Mouse (Mus musculus) kidney, embryonic 15.5 days (tissue): ENCODE data around the gene Sh3bp1. TPM values are rescaled to one million over a fixed set of nuclear protein-coding genes. Genes with fewer than 3 reads are reported as not detected.

ENCODE experiments used
- ATAC-seq: fragments of 200-750 bp; cut with Nextera tagmentation; replicated peaks from 2 replicates; pipeline ENCODE4 v1.8.0; 2017; ENCODE audit warnings: moderate TSS enrichment; ENCODE audit not compliant: low FRiP score
- H3K27ac ChIP-seq: fragments of 300-500 bp; sonication (generic); 2 replicates; pipeline ENCODE4 v1.5.1; 2015; ENCODE audit warnings: mild to moderate bottlenecking, inconsistent platforms
- H3K27me3 ChIP-seq: fragments of 300-500 bp; sonication (generic); 2 replicates; pipeline ENCODE4 v1.6.1; 2015; ENCODE audit warnings: inconsistent platforms
- H3K36me3 ChIP-seq: fragments of 300-500 bp; sonication (generic); 2 replicates; pipeline ENCODE4 v1.6.1; 2015; ENCODE audit warnings: inconsistent platforms
- H3K4me1 ChIP-seq: fragments of 300-500 bp; sonication (generic); 2 replicates; pipeline ENCODE4 v1.6.1; 2015; ENCODE audit warnings: inconsistent platforms
- H3K4me2 ChIP-seq: fragments of 300-500 bp; sonication (generic); 2 replicates; pipeline ENCODE4 v1.6.1; 2015; ENCODE audit warnings: moderate library complexity, mild to moderate bottlenecking, inconsistent platforms
- H3K4me3 ChIP-seq: fragments of 300-500 bp; sonication (generic); replicated peaks from 2 replicates; pipeline ENCODE4 v1.5.1; 2015; ENCODE audit warnings: mild to moderate bottlenecking, inconsistent platforms
- H3K9ac ChIP-seq: fragments of 300-500 bp; sonication (generic); 2 replicates; pipeline ENCODE4 v1.6.1; 2015; ENCODE audit warnings: mild to moderate bottlenecking, inconsistent platforms
- H3K9me3 ChIP-seq: fragments of 300-500 bp; sonication (generic); replicated peaks from 2 replicates; pipeline ENCODE4 v1.6.1; 2016; ENCODE audit warnings: inconsistent platforms
- WGBS: fragments of 180-500 bp; shearing (Covaris S2); methylation state at CpG from one replicate; pipeline ENCODE4 v1.1.7; 2015; ENCODE audit warnings: mixed read lengths; 5-methylcytosine and 5-hydroxymethylcytosine counted together
- polyA plus RNA-seq: library from polyadenylated mRNA; unstranded; fragments of >200 nt; fragmentation: Nextera tagmentation; extraction: Ambion mirVana; gene quantifications from 2 replicates; pipeline ENCODE4 v1.2.1, GENCODE M21; 2015

Gene Sh3bp1
- polyA plus RNA-seq, 1 experiment from 2014 or later = 41.6 TPM

DNA sequence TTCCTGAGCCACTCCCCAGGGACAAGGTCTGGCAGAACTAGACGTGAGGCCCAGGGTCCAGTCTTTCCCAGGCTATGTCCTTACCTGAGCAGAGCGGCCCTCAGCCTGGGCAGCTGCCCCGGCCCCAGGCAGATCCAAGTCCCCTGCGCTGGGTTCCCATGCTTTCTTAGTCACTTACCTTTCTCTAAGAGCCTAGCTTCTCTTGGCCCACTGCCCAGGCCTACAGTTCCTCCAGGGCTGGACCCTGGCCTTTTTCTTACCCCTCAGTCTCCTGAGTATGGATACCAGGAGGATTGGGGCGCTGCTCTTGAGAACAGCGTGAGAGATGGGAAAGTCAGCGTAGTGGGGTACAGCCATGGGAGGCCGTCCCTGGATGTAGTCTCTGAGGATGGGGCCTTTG lies 19.1 kb upstream of the Sh3bp1 start:
- H3K36me3 ChIP-seq = peaks cover 56% of the 10 kb centered on the region
- 94% methylated on average over 8 of the region's 8 CpGs for WGBS
- H3K9ac ChIP-seq = no peak overlapping the region

DNA sequence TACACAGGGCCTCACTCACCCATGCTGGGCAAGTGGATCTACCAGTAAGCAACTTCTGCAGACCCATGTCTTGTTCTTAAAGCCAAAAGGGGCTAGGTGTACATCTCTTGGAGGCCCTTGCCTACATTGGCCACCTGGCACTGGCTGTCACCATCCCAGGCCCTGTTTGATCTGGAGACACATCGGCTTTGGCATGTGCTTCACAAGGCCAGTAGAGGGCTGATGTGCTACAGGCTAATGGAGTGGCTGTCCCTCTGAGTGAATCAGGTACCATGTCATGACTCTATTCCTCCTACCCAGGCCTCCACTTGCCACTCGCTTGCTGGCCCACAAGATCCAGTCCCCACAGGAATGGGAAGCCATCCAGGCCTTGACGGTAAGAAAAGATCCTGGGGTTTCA lies 17.7 kb upstream of the Sh3bp1 start:
- Histone ChIP-seq H3K4me2 (no peak overlapping the region), H3K4me1 (peaks cover 19% of the 10 kb centered on the region), H3K27me3 (no peaks in the 10 kb centered on the region), H3K27ac (no peak overlapping the region), H3K9ac (no peak overlapping the region), H3K36me3 (peaks cover 70% of the 10 kb centered on the region), H3K9me3 (no peaks in the 10 kb centered on the region), H3K4me3 (no peak overlapping the region)
- ATAC-seq = no peak
- 87% methylated on average over 3 of the region's 3 CpGs for WGBS

More for the DNA sequence above, 19.1 kb upstream of the Sh3bp1 start:
- H3K4me2 ChIP-seq = no peak overlapping the region
- no peak overlapping the region for H3K27ac ChIP-seq
- no peaks in the 10 kb centered on the region for H3K27me3 ChIP-seq
- H3K9me3 ChIP-seq = no peaks in the 10 kb centered on the region
- ATAC-seq = no peak
- peaks cover 32% of the 10 kb centered on the region for H3K4me1 ChIP-seq
- no peak overlapping the region for H3K4me3 ChIP-seq

DNA sequence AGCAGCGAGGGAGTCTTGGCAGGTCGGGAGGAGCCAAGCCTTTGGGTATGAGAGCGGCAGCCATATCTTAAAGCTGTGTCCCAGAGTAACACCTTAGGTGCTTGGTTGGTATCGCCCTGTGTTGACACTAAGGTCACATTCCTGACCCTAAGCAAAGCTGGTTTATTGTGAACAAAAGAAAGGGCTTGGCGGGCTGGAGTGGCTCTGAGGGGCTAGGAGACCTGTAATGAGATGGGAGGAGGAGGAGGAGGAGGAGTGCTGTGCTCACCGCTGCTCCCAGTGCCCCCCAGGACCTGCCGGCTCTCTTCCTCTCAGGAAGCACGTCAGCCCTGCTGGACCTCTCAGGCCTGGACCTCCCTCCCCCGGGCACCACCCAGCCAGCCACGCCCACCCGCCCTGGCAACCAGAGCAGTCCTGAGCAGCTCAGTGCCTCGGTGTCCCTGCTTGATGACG lies 10.1 kb upstream of the Sh3bp1 start:
- Histone ChIP-seq H3K4me2 (0 out of 2 replicates have a peak overlapping the region, but pooled peaks have one; percentile 7), H3K4me1 (peaks cover 42% of the 10 kb centered on the region), H3K27me3 (no peaks in the 10 kb centered on the region), H3K27ac (peak overlapping the region; percentile 51; the same call in 1 of the 2 replicates), H3K9ac (no peak overlapping the region), H3K4me3 (no peak overlapping the region), H3K9me3 (no peaks in the 10 kb centered on the region), H3K36me3 (peaks cover 93% of the 10 kb centered on the region)
- ATAC-seq = peak; percentile 47; the same call in 1 of the 2 replicates
- 29% methylated on average over 13 of the region's 13 CpGs for WGBS

DNA sequence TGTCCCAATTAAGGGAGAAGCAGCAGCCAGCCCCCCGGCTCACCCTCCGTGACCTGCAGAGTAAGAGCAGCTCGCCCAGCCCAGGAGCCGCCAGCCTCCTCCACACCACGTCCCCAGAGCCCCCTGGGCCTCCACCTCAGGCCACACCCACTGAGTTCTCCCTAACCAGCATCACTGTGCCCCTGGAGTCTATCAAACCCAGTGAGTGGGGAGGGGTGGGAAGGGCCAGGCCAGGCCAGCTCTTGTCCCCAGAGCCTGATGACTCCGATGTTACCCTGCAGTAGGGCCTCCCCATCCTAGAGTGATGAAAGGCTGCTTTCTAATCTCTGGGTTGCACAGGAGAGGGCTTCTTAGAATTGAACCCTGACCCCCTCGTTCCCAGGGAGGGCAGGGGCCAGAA lies 7.1 kb upstream of the Sh3bp1 start:
- 0 out of 2 replicates have a peak overlapping the region, but pooled peaks have one; percentile 14 for H3K9ac ChIP-seq
- H3K27me3 ChIP-seq = no peaks in the 10 kb centered on the region
- H3K27ac ChIP-seq = peak overlapping the region; percentile 67; the same call in 1 of the 2 replicates
- 23% methylated on average over 7 of the region's 7 CpGs for WGBS
- H3K4me2 ChIP-seq = no peak overlapping the region
- 0 out of 2 replicates have a peak, but pooled peaks have one; percentile 30 for ATAC-seq
- H3K4me1 ChIP-seq = peaks cover 70% of the 10 kb centered on the region
- H3K4me3 ChIP-seq = no peak overlapping the region
- no peaks in the 10 kb centered on the region for H3K9me3 ChIP-seq
- peaks cover 65% of the 10 kb centered on the region for H3K36me3 ChIP-seq

DNA sequence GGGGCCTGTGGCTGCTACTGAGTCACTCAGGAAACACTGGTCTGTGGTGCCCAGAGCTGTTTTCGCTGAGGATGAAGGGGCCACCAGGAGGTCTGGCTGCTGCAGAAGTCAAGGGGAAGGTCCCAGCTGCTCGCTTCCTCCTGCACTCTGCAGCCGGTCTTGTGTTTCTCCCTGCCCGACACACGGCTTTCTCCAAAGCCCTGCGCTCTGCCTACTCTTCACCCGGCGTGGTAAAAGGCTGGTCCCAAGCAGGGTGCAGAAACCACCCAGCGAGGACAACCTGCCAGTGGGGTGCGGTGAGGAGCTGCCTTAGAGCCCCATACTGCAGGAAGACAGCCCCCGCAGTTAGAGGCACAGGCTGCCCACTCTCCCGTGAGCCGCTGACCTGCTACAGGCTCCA lies 4.8 kb upstream of the Sh3bp1 start:
- WGBS = 61% methylated on average over 13 of the region's 13 CpGs
- peaks cover 42% of the 10 kb centered on the region for H3K36me3 ChIP-seq
- H3K4me1 ChIP-seq = peaks cover 78% of the 10 kb centered on the region
- H3K4me3 ChIP-seq = no peak overlapping the region
- H3K4me2 ChIP-seq = no peak overlapping the region
- H3K27ac ChIP-seq = peak overlapping the region; percentile 67
- no peaks in the 10 kb centered on the region for H3K9me3 ChIP-seq
- H3K9ac ChIP-seq = no peak overlapping the region
- ATAC-seq = no peak
- H3K27me3 ChIP-seq = no peaks in the 10 kb centered on the region

DNA sequence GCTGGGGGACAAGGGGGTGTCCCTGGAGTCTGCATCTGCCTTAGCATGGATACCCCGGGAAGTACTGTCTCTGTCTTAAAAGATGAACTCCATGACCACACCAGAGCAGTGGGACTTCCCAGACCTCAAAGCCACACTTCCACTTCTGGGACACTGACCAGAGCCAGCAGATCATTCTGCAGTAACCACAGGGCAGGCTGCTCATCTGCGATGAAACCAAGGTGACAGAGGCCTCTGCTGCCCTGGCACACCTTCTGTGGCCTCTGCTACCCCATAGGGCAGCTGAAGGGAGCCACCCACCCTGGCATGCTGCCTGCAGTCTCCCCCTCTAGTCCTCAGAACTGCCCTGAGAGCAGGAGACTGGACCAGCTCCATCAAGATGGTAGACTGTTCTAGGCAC lies 3.8 kb upstream of the Sh3bp1 start:
- H3K9me3 ChIP-seq = no peaks in the 10 kb centered on the region
- peak overlapping the region; percentile 67; the same call in 1 of the 2 replicates for H3K27ac ChIP-seq
- no peak overlapping the region for H3K9ac ChIP-seq
- no peak for ATAC-seq
- peaks cover 84% of the 10 kb centered on the region for H3K4me1 ChIP-seq
- WGBS = 90% methylated on average over 2 of the region's 2 CpGs
- no peak overlapping the region for H3K4me2 ChIP-seq
- no peaks in the 10 kb centered on the region for H3K27me3 ChIP-seq
- H3K36me3 ChIP-seq = peaks cover 32% of the 10 kb centered on the region
- no peak overlapping the region for H3K4me3 ChIP-seq

DNA sequence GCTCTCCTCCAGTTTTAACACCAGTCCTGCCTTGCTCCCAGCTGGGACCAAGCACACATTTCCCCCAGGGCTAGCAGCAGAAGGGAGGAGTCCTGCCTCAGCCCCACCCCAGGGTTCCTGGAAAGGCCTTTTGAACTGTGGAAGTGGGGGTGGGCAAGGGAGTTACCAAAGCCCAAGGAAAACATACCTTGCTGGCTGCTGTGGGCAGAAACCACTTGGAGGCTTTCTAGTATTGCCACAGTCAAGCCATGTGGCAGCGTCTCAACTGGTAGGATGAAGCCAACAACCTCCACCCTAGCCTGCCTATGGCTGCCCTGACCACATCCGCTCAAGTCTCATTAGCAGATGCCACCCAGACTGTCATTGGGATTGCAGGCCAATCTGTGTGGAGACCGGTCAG lies 3.4 kb upstream of the Sh3bp1 start:
- H3K9me3 ChIP-seq = no peaks in the 10 kb centered on the region
- H3K4me1 ChIP-seq = peaks cover 88% of the 10 kb centered on the region
- no peak for ATAC-seq
- whole genome bisulfite sequencing = 70% methylated on average over 3 of the region's 3 CpGs
- H3K9ac ChIP-seq = no peak overlapping the region
- peaks cover 28% of the 10 kb centered on the region for H3K36me3 ChIP-seq
- no peak overlapping the region for H3K27ac ChIP-seq
- H3K4me2 ChIP-seq = no peak overlapping the region
- no peaks in the 10 kb centered on the region for H3K27me3 ChIP-seq
- no peak overlapping the region for H3K4me3 ChIP-seq

DNA sequence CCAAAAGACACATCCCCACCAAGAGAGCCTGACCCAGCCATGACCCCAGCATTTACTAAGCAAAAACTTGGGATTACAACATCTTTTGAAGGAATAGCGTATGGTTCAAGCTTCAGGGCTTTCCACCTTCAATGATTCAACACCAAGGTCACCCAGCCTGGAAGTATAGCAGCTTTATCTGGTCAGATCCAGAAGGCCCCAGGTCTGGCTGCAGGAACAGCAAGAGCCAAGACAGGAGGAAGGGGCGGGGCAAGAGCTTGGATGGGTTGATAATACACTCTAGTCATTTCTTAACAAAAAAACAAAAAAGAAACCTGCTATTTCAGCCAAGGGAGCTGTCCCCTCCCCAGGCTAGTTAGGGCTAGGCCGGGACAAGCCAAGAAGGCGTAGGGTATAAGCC lies 2.1 kb upstream of the Sh3bp1 start:
- Histone ChIP-seq H3K4me1 (peaks cover 87% of the 10 kb centered on the region), H3K4me2 (no peak overlapping the region), H3K4me3 (no peak overlapping the region), H3K36me3 (peaks cover 22% of the 10 kb centered on the region), H3K9ac (no peak overlapping the region), H3K27ac (peak overlapping the region; percentile 24; the same call in 1 of the 2 replicates), H3K27me3 (no peaks in the 10 kb centered on the region), H3K9me3 (no peaks in the 10 kb centered on the region)
- ATAC-seq = no peak
- 91% methylated on average over 4 of the region's 4 CpGs for WGBS

DNA sequence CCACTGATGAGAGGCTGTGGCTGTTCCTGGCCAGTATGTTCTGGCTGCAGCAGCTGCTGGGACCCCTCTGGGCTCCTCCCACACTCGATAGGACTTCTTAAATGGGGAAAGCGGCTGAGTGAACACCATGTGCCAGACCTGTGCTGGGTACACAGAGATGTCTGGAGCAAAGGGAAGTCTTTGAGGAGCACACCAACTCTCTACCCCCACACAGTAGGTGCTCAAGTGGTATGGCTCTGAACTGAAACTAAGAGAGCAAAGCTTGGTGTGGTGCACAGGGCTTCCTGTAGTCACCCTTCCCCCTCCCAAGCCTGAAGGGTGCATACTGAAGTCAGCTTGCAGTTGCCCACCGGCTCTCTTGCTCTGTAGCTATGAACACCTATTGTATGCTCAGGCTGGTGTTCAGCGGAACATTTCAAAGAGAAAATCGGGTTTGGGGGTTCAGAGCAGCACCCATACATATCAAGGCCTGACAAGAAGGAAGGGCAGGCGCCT lies 1.0 kb upstream of the Sh3bp1 start:
- H3K9ac ChIP-seq = no peak overlapping the region; the same call in 1 of the 2 replicates
- peak overlapping the region; percentile 63 for H3K4me3 ChIP-seq
- 46% methylated on average over 6 of the region's 6 CpGs for WGBS
- ATAC-seq = no peak
- H3K9me3 ChIP-seq = no peaks in the 10 kb centered on the region
- peaks cover 21% of the 10 kb centered on the region for H3K36me3 ChIP-seq
- peak overlapping the region; percentile 63 for H3K27ac ChIP-seq
- H3K27me3 ChIP-seq = no peaks in the 10 kb centered on the region
- peaks cover 84% of the 10 kb centered on the region for H3K4me1 ChIP-seq
- H3K4me2 ChIP-seq = peak overlapping the region; percentile 77

DNA sequence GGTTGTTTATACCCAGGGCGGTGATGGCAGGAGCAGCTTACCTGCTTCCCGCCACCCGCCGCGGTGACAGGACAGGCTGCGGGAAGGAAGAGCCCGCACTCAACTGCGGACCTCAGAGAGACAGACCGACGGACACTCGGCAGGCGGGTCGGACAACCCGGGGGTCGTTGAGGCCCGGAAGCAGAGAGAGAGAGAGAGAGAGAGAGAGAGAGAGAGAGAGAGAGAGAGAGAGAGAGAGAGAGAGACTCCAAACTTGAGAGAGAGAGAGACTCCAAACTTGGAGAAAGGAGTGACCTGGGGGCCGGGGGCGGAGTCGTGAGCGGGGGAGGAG lies 194 bp upstream of the Sh3bp1 start, which contains the start of gene Gm49510:
Gene Gm49510 (plus strand): TSS at position 259 of the 331 bp plus-strand sequence.
- Histone ChIP-seq H3K4me2 (peak within 1 kb of the TSS; percentile 77), H3K9ac (peak within 1 kb of the TSS; percentile 61), H3K4me1 (peaks cover 76% of the 10 kb centered on the region), H3K36me3 (peaks cover 25% of the 10 kb centered on the region), H3K27me3 (no peaks in the 10 kb centered on the region), H3K9me3 (no peaks in the 10 kb centered on the region), H3K4me3 (peak within 1 kb of the TSS; percentile 63), H3K27ac (peak within 1 kb of the TSS; percentile 63)
- 2% methylated on average over 19 of the region's 20 CpGs for WGBS
- no peak for ATAC-seq

DNA sequence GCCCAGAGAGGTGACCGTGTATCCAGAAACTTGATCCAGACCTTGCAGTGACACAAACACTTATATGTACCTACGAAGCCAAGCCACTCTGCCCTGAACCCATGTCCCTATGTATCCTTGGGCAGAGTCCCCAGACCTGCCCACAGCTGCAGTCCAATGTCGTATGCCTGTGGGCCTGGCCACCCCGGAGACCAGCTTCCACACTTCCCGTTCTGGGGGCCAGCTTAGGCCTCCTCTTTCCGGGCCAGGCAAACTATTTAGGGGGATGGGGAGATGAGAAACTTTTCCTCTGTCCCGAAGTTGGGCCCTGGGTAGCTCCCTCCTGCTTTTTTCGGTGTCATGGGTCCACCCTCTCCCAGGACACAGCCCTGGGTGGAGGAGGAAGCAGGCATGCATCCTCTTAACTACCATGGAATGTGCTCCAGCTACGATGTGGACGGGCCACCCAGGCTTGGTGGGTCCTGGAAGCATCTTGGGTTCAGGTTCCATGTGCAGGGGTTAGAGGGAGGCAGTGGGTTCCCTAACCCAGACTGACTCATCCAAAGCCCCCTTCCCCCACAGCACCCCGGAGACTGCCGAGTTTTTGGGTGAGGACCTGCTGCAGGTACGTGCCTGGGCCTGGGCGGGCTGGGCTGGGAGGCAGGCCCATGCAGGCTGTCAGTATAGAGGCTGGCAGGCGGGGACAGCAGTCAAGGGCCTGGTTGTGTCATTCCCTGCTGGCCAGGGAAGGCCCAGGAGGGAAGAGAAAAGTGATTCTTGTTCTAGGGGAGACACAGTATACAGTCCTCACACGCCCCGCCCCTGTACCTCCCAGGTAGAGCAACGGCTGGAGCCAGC lies 1.2 kb downstream of the Sh3bp1 start:
- Histone ChIP-seq H3K4me1 (peaks cover 62% of the 10 kb centered on the region), H3K27me3 (no peaks in the 10 kb centered on the region), H3K4me2 (peak overlapping the region; percentile 77), H3K4me3 (peak overlapping the region; percentile 63), H3K9me3 (no peaks in the 10 kb centered on the region), H3K36me3 (peaks cover 38% of the 10 kb centered on the region), H3K27ac (peak overlapping the region; percentile 63), H3K9ac (peak overlapping the region; percentile 61)
- WGBS = 14% methylated on average over 18 of the region's 18 CpGs
- ATAC-seq = no peak

DNA sequence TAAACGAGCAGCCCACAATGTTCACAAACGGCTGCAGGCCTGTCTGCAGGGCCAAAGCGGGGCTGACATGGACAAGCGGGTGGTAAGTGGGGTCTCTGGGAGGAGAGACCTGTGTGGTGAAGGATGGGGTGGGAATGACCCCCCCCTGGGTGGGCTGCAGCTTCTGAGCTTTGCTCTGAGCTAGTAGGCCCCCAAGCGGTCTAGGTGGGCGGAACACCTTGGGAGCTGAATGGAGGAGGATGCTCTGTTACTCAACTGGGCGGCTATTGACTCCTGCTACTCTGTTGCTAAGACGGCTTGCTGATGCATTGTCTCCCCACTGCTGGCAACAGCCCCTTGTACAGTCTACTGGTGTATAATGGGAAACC lies 1.8 kb downstream of the Sh3bp1 start:
- H3K4me1 ChIP-seq = peaks cover 56% of the 10 kb centered on the region
- 54% methylated on average over 8 of the region's 8 CpGs for WGBS
- no peak for ATAC-seq
- peak overlapping the region; percentile 63; the same call in 1 of the 2 replicates for H3K27ac ChIP-seq
- peaks cover 44% of the 10 kb centered on the region for H3K36me3 ChIP-seq
- H3K27me3 ChIP-seq = no peaks in the 10 kb centered on the region
- peak overlapping the region; percentile 77 for H3K4me2 ChIP-seq
- no peaks in the 10 kb centered on the region for H3K9me3 ChIP-seq
- peak overlapping the region; percentile 63 for H3K4me3 ChIP-seq
- peak overlapping the region; percentile 61; the same call in 1 of the 2 replicates for H3K9ac ChIP-seq
